Mouse (Mus musculus): Measurements from ENCODE around the gene Rc3h1. TPM values are rescaled to one million over a fixed set of nuclear protein-coding genes. Genes with fewer than 3 reads are reported as not detected.
"Not testable (repeated sequence)": the region's sequence is repeated elsewhere in the genome, so short reads cannot be mapped to it uniquely, and the experiment has no call there.

The Rc3h1 gene
- total RNA-seq, 2 experiments from 2014 or later: 38.3 to 41.8 TPM

DNA sequence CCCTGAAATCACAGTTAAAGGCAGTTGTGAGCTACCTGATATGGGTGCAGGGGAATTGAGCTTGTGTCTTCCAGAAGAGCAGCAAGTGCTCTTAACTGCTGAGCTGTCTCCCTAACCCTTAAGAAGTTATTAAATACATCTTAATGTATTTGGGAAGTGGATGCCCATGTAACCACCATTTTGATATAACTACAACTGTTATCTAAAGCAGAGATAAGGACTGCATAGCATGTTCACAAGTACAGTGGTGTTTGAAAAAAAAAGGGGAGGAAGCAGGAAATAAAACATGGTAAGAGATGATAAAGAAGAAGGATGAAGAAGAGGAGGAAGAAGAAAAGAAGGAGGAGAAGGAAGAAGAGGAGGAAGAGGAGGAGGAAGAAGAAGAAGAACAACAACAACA lies 25.1 kb downstream of the Rc3h1 start:
- intact Hi-C loops (cut with DNase I): loop anchor here (5.0 kb wide), 1 partner anchor 189 kb away; no protein-coding TSS in a partner anchor
- DNase-seq (ENCODE audit: low spot score in 2 of 2): no peak

DNA sequence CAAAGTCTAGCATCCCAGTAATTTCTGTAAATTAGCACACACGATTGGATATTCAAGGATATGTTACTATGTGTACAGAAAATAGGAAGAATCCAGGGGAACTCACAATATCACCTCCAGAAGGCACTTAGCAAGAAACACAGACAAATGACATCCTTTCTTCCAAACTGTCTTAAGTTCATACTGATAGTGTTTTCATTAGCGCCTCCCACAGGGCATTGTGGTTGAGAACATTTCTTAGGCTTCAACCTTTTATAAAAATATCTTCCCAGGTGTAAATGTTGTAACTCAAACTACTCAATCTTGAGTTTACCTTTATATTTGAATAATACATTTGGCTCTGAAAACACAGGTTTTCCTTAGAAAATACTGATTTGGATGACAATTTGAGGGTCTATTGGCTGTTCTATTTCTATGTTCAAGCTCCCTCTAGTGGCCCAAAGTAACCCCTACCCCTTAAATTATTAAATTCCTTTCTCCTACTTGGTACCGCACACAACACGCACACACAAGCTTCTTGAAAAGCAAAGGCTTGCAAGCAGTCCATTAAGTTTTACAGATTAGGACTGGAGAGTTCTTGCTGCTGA lies 27.8 kb downstream of the Rc3h1 start:
- intact Hi-C loops (cut with DNase I): loop anchor here (5.0 kb wide), 1 partner anchor 192 kb away; no protein-coding TSS in a partner anchor
- peak; percentile 19 to 37 for DNase-seq (ENCODE audit: low spot score in 2 of 2)

DNA sequence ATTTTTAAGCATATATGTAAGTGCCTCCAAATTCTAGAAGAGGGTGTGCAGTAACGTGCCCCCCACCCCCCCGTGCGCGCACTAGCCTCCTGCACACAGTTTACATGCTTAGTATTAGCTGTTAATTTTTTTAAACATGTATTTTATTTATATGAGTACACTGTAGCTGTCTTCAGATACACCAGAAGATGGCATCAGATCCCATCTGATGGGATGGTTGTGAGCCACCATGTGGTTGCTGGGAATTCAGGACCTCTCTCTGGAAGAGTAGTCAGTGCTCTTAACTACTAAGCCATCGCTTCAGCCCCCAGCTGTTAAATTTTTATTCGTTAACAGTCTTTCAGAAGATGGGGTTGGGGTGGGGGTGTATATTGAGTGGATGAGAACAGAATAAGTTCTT lies 29.3 kb downstream of the Rc3h1 start:
- peak in 1 of 2 experiments; percentile 18 for DNase-seq (ENCODE audit: low spot score in 2 of 2)
- intact Hi-C loops (cut with DNase I): no loop called here

DNA sequence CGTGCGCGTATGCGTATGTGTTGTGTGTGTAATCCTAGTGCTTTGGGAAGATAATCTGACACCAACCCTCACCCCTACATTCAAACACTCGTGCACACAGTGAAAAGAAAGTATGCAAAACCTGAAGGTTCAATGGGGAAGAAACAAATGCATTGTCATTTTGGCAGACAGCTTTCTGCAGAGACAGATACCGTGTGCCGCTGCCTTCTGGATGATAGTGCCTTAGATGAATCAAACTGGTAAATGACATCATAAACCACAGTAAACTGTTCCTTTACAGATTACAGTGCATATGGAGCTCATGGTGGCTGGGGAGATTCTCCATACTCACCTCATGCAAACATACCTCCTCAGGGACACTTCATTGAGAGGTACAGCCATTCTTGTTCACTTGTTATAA lies 57.0 kb downstream of the Rc3h1 start:
- no peak for DNase-seq (ENCODE audit: low spot score in 2 of 2)
- intact Hi-C loops (cut with DNase I): no loop called here

DNA sequence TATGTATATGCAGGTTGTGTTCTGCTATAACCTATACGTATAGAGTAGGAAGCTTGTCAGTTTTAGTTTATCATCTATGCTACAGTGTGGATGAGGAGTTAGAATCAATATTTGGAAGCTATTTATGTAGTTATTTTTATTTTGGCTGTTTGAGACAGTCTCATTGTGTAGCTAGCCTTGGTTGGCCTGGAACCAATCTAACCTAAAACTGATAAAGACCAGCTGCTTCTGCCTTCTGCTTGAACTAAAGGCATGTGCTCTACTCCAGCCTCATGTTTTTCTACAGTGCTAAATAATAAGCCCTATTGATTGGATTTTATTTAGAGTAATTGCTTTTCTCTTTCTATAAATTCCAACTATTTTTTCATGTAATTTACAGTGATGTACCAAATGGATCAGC lies 61.0 kb downstream of the Rc3h1 start:
- intact Hi-C loops (cut with DNase I): no loop called here
- no peak for DNase-seq (ENCODE audit: low spot score in 2 of 2)

DNA sequence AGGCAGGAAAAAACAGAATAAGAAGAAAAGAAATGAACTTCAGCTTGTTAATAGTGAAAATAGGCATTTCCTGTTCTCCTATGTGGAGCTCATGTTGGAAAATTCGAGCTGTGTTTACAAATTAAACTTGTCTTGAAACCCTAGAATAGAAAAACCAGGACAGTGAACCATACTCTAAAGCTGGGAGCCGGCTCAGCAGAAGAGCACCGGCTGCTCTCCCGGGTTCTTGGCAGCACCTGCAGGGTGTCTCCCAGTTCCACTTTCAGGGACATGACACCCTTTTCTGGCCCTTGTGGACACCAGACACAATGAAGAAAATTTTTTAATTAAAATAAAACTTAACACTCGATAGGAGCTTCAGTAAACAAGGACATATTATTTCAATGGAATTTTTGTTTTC lies 62.4 kb downstream of the Rc3h1 start:
- no peak for DNase-seq (ENCODE audit: low spot score in 2 of 2)
- intact Hi-C loops (cut with DNase I): no loop called here

DNA sequence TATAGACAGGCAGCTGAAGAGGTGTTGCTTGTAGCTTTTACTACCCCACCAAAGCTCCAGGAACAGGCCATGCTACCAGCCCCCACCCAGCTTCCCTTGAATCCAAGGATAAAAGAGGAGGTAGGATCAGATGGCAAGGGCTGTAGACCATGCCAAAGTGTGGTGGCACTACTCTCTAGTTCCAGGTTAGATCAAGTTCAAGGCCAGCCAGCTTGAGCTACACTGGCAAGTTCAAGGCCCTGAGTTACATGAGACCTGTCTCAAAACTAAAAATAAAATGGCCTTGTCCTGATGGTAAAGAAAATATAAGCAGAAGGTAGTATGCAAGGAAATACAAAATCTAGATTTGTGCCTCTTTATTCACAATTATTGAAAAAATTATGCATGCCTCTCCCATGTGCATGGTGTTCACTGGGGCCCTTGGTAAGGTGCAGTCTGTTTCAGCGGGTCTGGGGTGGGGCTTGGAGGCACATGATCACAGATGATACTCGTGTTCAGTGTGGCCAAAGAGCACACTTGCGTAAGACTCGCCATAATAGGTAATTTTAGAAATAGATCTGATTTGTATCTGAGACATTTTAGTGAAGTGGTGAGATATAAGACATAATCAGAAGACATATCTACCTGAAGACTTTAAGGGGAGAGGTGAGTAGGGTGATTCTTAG lies 72.0 kb downstream of the Rc3h1 start, which contains the start of gene Serpinc1:
Gene Serpinc1 (plus strand): TSS at position 515 of the 665 bp plus-strand sequence.
- DNase-seq (ENCODE audit: low spot score in 2 of 2): no peak
- intact Hi-C loops (cut with DNase I): loop anchor here (10.0 kb wide), 1 partner anchor 217 kb away; no protein-coding TSS in a partner anchor

DNA sequence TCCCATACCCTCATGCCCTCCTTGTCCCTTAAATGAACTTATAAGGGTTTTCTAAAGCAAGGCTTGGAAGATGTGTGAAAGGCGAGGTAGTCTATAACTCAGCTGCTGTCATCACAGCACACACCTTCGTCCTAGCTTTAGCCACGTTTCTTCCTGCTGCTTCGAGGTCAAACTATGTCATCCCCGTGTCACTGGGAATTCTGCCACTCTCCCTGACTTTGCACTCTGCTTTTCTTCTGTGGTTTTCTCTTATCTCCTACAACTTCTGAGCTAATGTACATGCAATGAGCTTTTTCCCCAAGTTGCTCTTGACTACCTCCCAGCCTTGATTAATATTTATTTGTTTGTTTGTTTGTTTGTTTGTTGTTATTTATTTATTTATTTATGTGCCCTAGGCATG lies 73.8 kb downstream of the Rc3h1 start:
- intact Hi-C loops (cut with DNase I): no loop called here
- no peak for DNase-seq (ENCODE audit: low spot score in 2 of 2)

DNA sequence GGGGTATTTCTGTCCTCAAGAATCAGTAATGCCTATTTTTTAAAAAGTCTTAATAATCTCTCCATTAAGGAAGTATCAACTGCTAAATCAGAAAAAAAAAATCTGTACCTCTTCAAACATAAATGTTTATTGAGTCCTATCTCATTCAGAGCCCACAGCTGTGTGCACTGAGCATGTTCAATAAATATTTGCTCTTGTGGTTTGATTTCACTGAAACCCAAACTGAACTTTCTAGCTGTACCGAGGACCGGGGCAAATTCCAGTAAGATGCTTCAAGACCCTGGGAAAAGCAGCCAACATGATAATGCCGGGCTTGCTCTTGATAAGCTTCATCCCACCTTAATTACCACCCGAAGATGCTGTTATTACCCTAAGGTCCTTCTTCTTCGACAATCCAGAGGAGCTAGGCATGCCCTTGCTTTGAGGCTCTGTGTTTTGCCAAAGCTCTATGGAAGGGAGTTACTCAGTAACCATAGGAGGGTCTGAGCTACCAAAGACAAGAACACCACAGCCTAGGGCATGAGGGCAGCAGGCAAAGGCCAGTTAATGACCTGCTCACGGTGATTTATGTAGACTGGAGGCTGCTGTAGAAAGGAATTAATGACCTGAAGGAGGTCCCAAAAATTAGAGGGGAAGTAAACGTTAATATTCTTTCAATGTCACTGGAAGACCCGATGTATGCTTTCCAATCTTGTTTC lies 74.5 kb downstream of the Rc3h1 start:
- DNase-seq (ENCODE audit: low spot score in 2 of 2): no peak
- intact Hi-C loops (cut with DNase I): no loop called here

DNA sequence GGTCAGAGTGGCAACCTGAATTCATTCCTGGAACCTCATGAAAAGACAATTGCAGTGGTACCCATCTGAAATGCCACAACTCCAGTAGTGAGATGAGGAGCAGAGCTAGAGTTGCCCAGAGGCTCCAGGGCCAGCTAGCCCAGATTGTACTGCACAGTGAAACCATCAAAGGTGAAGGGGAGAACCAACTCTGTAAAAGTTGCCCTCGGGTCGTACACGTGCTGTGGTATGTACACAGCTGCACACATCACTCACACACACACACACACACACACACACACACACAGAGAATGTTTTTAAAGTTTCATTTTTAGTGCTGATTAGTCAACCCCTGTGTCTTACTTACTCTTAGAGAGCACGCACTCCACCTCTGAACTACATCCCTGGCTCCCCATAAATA lies 75.1 kb downstream of the Rc3h1 start:
- intact Hi-C loops (cut with DNase I): no loop called here

DNA sequence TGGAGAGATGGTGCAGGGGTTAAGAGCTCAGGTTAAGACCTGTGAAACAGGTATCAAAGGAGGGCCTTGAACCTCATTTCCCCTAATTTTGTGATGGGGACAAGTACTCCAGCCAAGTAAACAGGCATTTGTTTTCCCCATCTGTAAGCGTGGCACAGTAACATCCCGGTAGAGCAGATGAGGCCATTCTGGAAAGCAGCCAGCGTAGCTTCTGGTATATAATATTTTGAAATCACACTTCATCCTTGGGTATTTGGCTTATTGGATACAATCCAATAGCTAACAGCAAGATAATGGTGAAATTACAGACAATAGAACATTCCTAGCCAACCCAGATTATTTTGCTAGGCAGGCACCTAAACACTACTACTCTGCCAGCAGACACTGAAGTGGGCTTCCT lies 76.7 kb downstream of the Rc3h1 start:
- DNase-seq (ENCODE audit: low spot score in 2 of 2): no peak
- intact Hi-C loops (cut with DNase I): no loop called here

More for the DNA sequence above, 75.1 kb downstream of the Rc3h1 start:
- no peak for DNase-seq (ENCODE audit: low spot score in 2 of 2)

DNA sequence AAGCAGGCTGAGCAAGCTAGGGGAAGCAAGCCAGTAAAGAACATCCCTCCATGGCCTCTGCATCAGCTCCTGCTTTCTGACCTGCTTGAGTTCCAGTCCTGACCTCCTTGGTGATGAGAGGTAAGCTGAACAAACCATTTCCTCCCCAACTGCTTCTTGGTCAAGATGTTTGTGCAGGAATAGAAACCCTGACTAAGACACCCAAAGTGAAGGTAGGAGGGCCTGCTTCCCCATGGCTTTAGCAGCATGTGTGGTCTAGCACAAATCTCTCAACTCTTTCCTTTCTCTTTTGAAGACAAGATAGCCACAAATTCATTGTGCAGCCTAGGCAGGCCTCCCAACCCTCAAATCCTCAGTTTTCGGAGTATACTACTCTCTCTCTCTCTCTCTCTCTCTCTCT lies 78.5 kb downstream of the Rc3h1 start:
- DNase-seq (ENCODE audit: low spot score in 2 of 2); intact Hi-C loops (cut with DNase I): not testable (repeated sequence)

DNA sequence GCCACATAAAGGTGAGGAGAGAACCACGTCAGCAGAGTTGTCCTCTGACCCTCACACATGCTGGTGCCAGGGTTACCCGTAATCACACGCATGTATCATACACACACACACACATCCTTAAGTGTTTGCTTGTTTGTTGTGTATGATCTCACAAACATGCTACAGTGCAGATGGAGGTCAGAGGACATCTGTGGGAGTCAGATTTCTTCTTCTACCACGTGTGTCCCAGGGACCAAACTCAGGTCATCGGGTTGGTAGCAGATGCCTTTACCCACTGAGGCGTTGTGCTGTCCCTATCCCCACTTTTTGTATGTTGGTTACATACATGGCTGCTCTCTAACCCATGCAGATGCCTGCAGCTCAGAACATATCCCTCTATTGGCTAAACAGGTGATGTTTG lies 79.3 kb downstream of the Rc3h1 start:
- DNase-seq (ENCODE audit: low spot score in 2 of 2): no peak
- intact Hi-C loops (cut with DNase I): no loop called here

DNA sequence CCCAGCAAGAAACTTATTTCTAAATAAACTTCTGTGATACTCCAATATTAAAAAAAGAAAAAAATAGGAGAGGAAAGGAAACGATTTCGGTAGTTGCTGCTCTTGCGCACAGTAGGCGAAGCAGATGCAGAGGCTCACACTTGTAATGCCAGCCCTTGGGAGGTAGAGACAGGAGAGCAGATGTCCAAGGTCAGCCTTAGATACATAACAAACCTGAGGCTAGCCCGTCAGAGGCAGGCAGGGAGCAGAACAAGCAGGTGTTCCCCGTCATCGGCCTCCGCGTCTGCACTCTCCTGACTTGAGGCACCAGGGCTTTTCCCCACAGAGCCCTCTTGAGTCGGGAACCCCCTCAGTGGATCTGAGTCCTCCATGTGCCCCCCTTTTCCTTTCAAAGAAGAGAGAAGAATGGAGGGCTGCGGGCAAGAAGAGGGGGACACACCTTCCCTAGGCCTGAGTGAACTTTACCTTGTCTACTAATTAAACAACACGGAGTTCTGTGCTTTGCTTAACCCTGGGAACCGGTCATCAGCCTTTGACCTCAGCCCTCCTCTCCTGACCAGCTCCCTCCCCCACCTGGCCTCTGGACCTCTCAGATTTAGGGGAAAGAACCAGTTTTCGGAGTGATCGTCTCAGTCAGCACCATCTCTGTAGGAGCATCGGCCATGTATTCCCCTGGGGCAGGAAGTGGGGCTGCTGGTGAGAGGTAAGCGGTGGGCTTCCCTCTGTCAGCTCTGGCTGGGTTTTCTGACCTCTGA lies 80.8 kb downstream of the Rc3h1 start:
- no peak for DNase-seq (ENCODE audit: low spot score in 2 of 2)
- intact Hi-C loops (cut with DNase I): no loop called here

DNA sequence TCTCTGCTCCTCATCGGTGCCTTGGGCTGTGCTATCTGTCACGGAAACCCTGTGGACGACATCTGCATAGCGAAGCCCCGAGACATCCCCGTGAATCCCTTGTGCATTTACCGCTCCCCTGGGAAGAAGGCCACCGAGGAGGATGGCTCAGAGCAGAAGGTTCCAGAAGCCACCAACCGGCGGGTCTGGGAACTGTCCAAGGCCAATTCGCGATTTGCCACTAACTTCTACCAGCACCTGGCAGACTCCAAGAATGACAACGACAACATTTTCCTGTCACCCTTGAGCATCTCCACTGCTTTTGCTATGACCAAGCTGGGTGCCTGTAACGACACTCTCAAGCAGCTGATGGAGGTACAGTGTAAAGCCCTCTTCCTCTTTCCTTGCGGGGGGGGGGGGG lies 83.2 kb downstream of the Rc3h1 start:
- intact Hi-C loops (cut with DNase I): no loop called here
- DNase-seq (ENCODE audit: low spot score in 2 of 2): no peak

DNA sequence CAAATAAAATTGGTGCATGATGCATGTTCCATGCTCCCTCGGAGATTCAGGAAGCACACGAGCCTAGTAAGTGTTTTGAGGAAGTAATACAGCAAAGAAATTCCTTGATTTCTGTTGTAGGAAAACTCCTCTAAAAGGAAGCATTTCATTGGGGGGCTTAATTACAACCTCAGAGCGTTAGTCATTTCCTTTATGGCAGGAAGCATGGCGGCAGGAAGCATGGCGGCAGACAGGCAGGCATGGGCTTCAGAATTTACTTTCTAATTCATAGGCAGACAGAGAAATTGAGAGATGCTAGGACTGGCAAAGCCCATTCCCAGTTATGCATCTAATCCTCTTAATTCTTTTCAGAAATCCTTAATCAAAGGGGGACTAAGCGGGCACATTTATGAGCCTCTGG lies 87.6 kb downstream of the Rc3h1 start:
- no peak for DNase-seq (ENCODE audit: low spot score in 2 of 2)
- intact Hi-C loops (cut with DNase I): no loop called here

DNA sequence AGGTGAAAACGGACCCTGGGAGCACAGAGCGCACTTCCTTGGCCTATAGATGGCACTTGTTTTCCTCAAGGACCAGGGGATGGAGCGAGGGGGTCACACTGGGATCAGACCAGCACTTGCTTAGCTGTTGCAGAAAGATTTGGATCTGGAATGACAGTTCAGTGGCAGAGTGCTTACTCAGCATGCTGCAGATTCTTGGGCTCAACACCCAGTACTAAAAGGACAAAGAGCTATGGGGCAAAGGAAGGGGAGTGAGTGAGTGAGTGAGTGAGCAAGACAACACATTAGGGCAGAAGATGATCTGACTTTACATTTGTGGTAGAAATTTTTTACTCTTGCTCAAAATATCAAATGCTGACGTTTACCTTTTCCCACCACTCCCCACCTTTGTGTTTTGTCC lies 98.7 kb downstream of the Rc3h1 start:
- no peak for DNase-seq (ENCODE audit: low spot score in 2 of 2)
- intact Hi-C loops (cut with DNase I): no loop called here

DNA sequence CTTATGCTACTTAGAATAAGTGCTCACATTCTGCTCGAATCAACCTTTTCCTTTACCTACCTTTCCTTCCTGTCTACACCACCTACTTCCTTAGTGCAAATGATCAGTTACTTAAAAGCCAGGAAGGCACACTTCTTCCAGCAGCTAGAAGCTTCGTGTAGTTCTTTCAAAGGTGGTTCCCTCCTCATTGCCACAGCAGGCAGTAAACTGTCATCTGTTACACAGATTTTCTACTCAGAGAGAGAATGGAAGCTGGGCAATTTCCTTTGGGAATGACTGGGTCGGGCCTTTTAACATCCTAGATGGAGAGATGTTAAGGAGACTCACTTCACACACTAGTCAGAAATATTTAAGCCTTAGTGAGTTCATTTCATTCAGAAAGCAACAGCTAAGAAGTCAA lies 99.3 kb downstream of the Rc3h1 start:
- intact Hi-C loops (cut with DNase I): no loop called here
- no peak for DNase-seq (ENCODE audit: low spot score in 2 of 2)

DNA sequence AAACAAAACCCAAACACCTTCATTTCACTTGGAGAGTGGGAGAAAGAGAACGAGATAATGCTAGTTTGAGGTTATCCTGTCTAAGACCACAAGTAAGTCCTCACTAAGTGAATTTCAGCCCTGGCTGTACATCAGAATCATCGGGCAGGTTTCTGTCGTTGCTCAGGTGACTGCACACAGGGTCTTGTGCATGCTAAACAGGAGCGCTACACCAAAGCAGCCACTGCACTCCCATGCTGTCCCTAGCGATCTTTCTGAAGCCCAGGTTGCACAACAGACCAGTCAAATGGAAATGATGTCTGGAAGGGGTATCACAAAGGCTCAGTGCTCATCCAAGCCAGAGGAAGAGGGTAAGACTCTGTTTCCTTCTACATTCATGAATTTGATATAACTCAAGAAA lies 100.3 kb downstream of the Rc3h1 start:
- no peak for DNase-seq (ENCODE audit: low spot score in 2 of 2)
- intact Hi-C loops (cut with DNase I): no loop called here

DNA sequence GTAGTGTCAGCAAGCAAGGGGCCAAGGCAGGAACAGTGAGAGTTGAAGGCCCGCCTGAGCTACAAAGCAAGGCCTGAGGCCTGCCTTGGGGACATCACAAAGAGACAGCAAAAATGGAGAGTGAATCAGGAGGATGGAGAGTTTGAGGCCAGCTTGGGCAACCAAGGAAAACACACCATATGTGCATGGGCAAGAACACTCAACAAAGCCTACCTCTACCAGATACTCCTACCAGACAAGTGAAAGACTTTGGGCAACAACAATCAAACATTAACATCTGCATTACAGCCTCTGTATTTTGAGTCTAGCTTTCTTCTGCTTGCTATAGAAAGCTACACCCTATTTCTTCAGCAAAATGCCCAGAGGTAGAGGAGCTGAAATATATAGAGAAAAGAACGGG lies 101.8 kb downstream of the Rc3h1 start:
- intact Hi-C loops (cut with DNase I): no loop called here
- no peak for DNase-seq (ENCODE audit: low spot score in 2 of 2)

Data from left cerebral cortex, postnatal 14 days (tissue).